Mouse (Mus musculus): ENCODE results near the gene Dmap1. TPM values are rescaled to one million over a fixed set of nuclear protein-coding genes. Genes with fewer than 3 reads are reported as not detected.
A peak's percentile ranks its signal among the peaks of the same experiment; 100 is the strongest.

Gene Dmap1
- total RNA-seq, 2 experiments from 2014 or later: 39.8 to 43.0 TPM

DNA sequence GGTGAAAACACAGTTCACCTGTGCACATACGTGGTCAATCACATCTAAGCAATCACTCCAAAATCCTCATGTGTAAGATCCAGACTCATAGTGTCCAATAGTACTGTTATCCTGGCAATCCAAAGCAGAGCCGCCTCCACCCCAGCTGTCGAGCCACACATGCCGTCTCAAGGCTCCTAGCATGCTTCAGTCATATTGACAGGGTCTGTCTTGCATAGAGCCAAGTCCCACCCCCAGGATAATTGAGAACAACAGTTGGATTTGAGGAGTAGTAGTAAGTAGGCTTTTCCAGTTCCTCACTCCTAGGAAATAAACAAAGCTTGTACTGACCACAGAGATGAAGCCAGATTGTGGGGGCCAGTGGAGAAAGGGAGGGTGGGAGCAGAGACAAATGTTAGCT, 24.4 kb downstream of the Dmap1 start:
- DNase-seq (ENCODE audit: low spot score in 2 of 2): peak; percentile 51 to 55

DNA sequence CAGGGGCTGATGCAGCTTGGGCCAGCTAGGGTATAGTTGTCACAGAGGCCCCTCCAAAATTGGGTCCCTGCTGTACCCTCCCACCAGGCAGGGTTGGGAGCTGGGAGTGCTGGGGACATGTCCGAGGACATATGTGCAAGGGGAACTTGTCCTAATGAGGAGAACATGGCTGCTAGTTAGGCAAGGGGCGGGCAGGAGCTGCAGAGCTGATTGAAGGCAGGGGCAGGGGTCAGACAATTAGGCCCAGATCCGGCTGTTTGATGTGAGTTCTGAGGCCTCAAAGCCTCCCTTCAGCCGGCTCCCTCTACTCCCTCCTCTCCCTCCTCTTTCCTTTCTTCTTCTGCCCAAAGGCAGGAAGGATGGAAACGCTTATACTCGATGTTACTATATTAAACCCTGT, 25.1 kb downstream of the Dmap1 start:
- DNase-seq (ENCODE audit: low spot score in 2 of 2): no peak

DNA sequence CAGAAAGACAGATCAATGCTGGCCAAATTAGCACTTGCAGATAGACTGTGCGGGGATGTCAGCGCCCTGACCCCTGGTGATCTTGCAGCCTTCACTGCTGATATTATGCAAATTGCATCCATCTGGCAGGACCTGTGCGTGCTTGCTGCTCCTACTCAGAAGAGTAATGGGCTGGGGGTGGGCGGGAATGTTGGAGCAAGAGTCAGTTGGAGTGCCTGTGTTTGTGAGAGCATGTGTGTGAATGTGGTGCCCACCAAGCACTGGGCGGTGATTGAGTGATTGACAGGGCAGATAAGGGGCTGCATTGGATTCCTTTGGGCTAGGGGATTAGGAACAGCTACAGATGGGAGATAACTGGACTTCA, 26.6 kb downstream of the Dmap1 start:
- no peak for DNase-seq (ENCODE audit: low spot score in 2 of 2)

DNA sequence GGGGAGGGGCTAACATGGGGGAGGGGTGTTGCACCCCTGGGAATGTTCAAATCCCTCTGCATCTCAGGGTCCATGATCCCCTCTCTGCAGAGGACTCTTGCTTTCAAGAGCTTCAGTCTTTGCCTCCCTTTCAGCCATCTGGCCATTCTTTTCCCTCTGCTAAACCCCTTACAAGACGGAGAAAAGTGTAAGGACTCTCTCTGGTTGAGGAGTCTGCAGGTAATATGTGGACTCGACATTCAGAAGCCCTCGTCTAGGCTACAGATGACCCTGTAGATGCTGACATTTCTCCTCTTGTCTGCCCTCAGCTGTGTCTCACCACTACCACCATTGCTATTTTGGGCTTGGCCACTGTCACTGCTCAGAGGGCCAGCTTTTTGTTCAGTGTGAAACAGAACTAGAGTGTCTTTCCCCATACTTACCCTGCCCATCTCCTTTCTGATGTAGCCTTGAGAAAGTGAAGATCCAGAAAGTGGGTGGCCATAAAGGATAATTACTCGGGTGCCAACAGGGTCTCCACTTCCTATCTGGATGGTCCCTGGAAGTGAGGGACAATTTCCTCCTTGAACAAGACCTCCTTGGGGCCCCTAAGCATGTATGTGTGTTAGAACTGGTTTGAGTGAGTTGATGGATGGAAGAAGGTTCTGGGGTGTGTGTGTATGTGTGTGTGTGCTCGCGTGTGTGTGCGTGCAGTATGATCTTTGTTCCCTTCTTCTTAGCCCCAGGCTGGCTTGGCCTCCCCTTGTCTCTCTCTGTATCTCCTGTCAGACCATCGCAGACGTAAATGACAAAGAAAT, 27.2 kb downstream of the Dmap1 start:
- DNase-seq (ENCODE audit: low spot score in 2 of 2): no peak

DNA sequence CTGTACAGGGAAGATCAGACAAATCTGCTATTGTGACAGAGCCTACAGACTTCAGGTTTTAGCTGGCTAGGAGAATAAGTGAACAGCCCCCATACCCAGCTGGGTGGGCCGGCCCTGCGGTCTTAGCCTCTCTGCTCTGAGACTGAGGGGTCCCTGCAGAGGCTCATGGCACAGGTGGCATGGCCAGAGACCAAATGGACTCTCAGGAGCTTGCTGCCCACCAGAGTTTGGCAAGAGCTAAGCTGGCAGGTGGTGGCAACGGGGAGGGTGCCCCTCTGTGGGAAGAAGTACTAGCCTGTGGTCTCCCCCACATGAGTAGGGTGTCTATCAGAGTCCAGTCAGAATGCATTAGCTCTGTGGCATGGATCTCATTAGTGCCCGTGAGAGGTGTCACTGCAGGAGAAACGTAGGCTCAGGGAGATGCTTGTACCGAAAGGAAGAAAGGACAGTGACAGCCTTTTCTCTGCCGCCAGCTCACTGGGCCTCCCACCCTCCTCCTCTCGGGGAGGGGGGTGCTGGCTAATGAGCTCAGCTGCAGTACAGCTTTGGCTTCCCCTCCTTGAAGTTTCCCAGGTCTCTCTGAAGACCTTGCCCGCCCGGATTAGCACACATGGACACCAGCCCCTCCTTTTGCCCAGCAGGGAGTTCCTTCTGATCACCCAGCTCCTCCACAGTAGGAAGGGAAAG, 27.9 kb downstream of the Dmap1 start:
- DNase-seq (ENCODE audit: low spot score in 2 of 2): no peak

DNA sequence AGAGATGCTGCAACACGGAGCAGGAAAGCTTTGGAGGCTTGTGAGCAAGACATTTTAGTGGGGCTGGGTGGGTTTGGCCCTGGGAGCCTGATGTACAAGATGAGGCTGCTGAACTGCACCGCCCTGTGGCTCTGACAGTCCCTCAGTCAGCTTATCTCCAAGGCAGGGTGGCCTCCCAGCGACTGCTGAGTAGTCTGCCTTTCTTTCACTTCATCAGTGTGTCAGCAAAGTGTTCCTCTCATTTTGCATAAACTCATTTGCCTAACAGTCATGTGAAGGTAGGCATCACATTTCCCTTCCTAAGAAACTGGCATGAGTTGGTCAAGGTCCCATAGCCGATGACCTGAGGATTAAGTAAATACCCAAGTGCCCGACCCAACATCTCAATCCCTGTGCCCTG, 29.3 kb downstream of the Dmap1 start:
- no peak for DNase-seq (ENCODE audit: low spot score in 2 of 2)

DNA sequence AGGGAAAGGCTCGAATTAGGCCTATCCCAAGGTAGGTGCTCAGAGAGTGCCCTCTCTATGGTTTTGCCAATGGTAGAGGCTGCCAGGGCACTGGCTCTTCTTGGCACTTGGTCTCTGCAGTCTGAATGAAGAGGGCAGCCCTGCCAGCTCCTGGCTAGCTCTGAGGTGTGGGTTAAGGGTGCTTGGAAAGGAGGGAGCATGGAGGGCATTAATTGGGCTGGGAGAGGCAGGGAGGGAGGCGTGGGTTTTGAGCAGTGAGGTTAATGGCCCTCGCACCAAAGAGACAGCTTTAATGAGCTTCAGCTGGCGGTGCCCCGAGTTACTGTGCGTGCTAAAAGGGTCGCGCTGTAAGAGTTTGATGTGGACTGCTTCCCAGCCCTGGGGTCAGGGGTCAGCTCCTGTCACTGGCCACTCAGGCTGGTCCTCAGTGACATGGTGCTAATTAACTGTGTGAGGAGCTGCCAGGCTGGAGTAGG, 30.4 kb downstream of the Dmap1 start:
- DNase-seq (ENCODE audit: low spot score in 2 of 2): peak; percentile 69 to 75

DNA sequence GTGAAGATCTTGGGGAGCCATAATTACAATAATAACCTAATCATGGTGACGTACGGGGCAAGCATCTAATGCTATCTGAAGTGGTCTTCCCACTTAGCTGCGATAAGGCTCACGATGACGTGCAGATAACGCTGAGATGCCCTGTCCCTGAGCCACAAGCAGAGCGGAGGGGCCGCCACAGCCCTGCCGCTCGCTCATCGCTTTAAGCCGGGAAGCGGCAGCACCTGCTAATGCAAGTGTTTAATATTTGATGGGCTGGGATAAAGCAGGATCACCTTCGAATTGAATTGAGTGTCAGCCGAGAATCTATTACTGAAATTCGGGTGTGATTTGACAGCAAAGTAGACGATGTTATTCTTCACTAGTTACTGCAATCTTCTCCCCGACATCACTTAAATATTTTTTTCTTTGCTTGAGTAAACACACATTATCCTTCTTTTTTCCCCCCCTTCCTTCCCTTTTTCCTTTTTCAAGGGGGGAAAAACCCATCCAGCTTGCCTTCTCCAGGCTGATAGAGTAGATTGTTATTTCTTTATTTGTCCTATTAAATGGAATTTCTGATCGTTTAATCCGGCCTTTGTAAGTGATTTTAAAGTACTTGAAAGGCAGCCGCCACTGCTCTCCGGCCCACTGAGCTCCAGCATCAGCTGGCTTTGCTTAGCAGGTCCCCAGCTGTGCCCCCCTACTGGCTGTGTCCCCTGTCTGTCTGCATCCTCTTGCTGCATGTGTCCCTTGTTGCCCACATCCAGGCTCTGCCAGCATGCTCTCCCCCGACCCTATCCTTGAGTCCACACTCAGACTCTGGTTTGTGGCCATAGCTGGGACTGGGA, 34.9 kb downstream of the Dmap1 start:
- DNase-seq (ENCODE audit: low spot score in 2 of 2): no peak

DNA sequence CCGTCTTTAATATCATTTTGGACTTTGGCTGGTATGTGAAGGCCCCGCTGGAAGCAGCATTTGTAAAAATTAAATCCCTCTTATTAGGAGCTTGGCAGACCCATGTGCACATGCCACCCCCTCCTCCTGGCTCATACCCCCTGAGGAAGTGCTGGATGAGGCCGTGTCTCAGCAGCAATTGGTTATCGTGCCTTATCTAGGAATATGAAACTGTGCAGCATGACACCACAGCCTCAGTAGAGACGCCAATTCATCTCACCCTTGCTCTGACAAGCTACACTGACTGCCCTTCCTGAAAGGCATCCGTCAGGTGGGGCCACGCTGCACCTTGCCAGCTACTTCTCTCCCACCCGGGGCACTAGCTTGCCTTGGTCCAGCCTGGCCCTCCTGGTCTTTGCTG, 35.6 kb downstream of the Dmap1 start:
- no peak for DNase-seq (ENCODE audit: low spot score in 2 of 2)

DNA sequence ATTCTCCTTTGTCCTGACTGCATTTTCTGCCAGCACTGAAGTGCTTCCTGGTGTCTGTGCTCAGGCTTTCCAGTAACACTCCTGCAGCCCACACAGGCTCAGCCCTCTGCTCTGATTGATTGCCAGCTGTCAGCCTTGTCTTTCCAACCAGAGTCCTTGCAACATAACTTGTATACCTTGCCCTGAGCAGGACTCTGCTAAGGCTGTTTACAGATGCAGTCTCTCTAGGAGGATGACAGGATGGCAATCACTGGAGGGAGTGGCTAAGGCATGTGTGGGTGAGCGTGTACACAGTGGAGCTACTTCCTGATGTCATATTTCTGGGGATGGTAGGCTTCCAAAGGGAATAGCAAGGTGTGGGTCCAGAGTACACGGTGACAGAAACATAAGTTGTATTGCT, 36.2 kb downstream of the Dmap1 start:
- peak in 1 of 2 experiments; percentile 44 for DNase-seq (ENCODE audit: low spot score in 2 of 2)

DNA sequence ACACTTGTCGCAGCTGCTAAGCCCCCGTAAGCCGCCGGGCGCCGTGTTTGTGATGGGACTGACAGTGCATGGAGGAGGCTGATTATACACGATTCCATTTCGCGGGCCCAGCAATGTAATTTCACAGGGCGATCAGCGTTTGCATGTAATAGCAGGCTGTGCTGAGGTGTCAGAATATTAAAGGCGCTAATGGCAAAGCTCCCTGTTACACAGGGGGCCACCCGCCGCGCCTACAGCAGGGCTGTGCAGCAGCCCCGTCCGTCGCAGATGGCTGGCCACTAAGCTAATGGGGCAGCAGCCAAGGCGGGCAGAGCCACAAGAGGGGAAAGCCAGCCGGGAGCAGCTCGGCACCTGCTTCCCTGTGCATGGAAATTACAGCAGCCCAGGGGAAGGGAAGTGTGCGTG, 37.0 kb downstream of the Dmap1 start:
- DNase-seq (ENCODE audit: low spot score in 2 of 2): peak; percentile 74 to 81

DNA sequence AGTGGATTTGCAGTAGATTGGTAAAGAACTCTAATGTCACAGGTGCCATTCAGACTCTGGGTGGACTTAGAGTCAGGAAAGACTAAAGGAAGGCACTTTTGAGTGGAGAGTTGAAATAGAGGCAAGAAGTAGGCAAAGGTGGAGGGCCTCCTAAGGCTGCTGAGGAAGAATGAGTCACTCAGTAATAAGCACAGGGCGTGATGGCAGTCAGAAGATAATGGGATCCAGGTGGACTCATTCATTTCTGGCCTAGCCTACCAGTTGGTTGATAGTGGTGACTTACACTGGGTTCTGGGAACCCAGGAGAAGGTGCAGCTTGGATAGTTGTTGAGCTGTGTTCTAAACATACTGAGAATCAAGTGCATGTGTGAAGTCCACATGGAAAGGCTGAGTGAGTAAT, 40.3 kb downstream of the Dmap1 start:
- DNase-seq (ENCODE audit: low spot score in 2 of 2): no peak

DNA sequence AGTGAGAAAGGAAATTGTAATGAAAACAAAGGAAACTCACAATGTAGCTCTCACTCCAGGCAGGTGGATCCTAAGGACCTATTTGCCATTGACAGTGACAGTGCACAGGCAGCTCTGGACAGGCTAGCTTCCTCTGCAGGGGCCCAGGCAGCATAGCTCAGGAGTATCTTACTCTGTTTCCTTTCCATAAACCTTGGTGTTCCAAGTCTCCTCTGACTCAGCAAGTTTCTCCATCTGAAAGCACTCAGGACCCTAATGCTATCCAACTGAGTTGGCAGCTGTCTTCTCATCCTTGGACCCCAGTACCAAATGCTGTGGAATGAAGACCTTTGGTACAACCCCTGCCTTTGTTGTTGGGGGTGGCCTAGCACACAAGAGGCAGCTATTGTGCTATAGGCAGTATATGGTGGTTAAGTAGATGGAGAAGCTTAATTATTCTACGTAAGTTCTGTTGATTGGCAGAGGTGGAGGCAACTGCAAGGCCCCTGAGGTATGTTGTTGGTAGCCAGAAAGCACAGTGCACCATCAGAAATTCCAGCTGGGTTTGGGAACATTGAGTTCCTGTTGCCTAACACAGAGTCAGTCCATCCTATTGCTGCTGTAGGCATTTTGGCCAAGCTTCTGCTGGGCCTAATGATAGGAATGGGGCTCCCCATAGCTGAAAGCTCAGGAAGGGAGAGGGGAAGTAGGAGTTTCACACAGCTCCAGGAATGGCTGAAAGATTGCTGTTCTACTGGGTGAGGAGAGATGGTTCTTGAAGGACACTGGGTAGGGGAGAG, 41.0 kb downstream of the Dmap1 start:
- no peak for DNase-seq (ENCODE audit: low spot score in 2 of 2)

DNA sequence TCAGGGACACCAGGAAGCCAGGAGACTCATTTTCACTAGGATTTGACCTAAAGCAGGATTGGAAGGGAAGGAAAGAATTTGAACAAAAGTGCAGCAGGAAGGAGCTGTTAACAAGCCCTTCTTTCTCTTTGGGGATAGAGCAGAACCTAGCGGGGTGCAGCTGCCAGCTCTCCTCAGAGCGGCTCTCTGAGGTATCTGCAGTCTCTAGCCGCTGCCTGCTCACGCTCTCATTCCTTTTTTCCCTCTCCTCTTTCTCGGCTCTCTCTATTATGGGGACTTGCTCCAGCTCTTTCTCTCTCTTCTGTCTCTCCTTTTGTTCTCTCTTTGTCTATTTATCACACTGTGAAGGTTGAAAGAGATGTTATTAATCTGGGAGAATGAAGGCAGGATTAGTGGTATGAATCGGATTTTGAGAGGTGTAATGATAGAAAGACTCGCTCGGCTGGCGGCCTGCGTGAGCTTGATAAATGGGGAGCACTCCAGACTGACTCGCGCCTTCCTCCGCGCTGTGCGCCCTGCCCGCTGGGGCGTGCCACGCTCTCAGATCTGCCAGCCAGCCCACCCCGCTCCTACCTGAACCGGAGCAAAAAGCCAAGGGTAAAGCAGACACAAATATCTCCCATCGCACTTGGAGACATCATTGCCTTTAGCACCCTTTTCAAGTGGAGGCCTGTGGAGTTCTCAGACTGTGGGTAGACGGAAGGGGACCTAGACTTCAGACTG, 45.0 kb downstream of the Dmap1 start:
- no peak for DNase-seq (ENCODE audit: low spot score in 2 of 2)

DNA sequence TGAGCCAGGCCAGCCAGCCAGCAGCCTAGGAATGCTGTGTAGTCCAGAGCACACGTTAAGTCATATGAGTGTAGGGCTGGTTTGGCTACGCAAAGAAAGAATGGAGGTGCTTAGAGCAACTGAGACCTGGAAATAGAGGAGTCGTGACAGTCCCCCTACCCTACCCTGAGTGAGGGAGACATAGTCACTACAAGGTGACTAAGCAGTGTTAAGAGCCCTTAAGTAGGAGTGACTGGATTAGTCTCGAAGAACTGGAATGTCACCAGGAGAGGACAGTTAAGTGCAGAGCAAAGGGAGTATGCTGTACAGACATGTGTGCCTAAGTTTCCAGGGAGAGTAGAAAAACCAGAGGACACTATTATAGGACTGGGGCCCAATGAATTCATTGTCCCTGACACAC, 45.9 kb downstream of the Dmap1 start:
- no peak for DNase-seq (ENCODE audit: low spot score in 2 of 2)

DNA sequence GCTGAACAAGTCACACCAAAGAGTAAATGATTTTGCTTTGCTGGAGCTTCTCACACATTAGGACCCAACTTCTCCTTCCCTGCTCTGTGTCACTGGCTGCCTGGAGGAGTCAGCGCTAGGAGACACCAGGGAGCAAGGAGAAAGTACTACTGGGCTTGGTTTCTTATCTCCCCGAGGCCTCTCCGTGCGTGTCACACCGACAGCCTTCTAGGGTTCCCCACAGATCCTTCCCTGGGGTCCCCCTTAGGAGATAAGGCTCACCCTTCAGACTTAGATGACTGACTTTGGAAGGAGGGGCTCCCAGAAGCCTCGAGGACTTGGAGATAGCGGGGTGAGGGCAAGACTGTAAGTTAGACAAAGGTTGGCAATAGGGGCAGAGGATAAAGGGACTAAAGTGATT, 47.4 kb downstream of the Dmap1 start:
- DNase-seq (ENCODE audit: low spot score in 2 of 2): no peak

DNA sequence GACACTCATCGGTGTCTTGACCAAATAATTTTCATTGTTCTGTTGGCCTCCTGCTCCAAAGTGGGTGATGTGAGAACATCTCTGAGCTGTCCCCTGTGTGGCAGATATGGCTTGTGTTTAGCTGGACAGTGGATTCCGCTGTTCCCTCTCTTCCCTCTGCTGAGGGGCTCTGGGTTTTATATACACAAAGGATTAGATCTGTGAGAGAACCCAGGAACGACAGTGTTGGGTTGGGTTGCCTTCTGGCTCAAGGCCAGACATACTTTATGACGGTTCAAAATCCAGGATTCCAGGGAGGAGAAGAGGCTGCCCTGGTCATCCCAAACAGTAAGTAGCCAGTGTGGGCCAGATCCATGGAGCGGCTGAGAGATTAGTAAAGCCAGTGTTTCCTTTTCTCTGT, 48.5 kb downstream of the Dmap1 start:
- DNase-seq (ENCODE audit: low spot score in 2 of 2): no peak

DNA sequence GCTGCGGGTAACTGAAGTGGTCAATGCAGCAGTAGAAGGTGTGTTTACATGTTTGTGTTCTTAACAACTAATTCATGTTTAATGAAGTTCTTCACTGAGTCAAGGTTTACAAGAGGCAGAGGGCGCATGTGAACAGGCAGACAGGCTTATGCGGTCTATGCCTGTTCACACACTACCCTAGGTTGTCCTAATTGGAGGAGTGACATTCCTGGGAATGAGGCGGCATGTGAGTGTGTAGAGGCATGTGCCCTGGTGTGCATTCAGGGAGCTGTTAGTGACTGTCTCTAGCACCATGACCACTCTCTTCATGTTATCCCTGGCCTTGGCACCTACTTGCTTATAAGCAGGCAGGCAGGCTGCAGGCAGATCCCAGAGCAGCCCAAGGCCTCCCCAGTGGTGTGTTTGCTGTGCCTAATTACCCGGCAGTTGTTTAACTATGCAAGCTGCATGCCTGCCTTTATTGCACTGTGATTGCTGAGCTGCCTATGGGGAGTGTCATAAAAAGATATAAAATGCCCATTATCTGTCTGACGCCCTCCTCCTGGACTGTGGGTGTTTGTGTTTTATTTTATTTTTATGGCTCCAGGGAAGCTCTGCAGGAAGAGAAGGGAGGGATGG, 51.9 kb downstream of the Dmap1 start:
- no peak for DNase-seq (ENCODE audit: low spot score in 2 of 2)

DNA sequence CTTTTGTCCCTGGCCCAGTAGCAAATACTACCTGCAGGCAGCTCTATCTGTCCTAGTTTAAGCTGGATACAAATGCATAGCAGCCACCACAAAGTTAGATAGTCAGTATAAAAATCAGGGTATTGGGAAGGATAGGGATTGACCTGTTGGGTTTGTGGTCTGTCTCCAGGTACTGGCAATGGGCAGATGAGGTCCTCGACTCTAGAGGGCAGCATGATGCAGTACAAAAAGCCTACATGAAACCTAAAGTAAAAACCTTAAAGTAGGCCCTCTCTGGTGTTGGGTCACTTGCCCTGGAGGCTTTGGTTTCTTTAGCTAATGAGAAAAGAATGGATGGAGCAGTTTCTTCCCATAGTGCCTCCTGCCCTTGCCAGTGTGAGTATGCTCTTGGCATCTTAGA, 53.6 kb downstream of the Dmap1 start:
- no peak for DNase-seq (ENCODE audit: low spot score in 2 of 2)

Data from layer of hippocampus, postnatal 10 days (tissue).